In genomic region chr17:71526711-71527564, GRCm38 (mm10) we compare ENCODE assay signal across 8 mouse cellular contexts. TPM values are rescaled to one million over a fixed set of nuclear protein-coding genes. Genes with fewer than 3 reads are reported as not detected.
DNase-seq lines count a peak whose midpoint lies in the region; ATAC-seq and TF ChIP-seq lines count a peak whose summit lies in the region.

Gene Ndc80 (minus strand): TSS chr17:71526857.

- H3K4me2 ChIP-seq in forebrain, postnatal 0 days (ENCODE audit: low read depth): peak within 1 kb of the TSS; percentile 60
- peak within 1 kb of the TSS; percentile 62 for H3K4me2 ChIP-seq in lung, embryonic 15.5 days

- peak; percentile 33 to 85; a peak in 3 of 4 replicates for TF ChIP-seq POLR2A in MEL (IDR thresholded peaks at IDR 0.05; ENCODE audit: control insufficient read depth in 1 of 2, insufficient read depth in 1 of 2, low read depth in 1 of 2, low read length in 2 of 2, poor library complexity in 1 of 2)
- TF ChIP-seq POLR2A in cerebellum, adult 2 months (IDR thresholded peaks at IDR 0.05; ENCODE audit: borderline replicate concordance, insufficient read depth, low read length): peak; percentile 51; the same call in 1 of the 2 replicates

- peak in 1 of 2 experiments; percentile 40; a peak in 1 of 4 replicates for TF ChIP-seq EP300 in MEL (IDR thresholded peaks at IDR 0.05; ENCODE audit: low read depth in 1 of 2, low read length in 2 of 2)

- H3K9me3 ChIP-seq in MEL (replicated peaks; ENCODE audit: insufficient read depth, low read length): no peaks in the 10 kb centered on the region
- H3K9me3 ChIP-seq in forebrain, postnatal 0 days (ENCODE audit: low read length): no peaks in the 10 kb centered on the region
- H3K9me3 ChIP-seq in lung, embryonic 15.5 days: no peaks in the 10 kb centered on the region

- peaks cover 7 to 13% of the 10 kb centered on the region in 2 experiments; a peak in 3 of 4 replicates for H3K4me1 ChIP-seq in MEL (ENCODE audit: control insufficient read depth in 1 of 2, insufficient read depth in 2 of 2, low read length in 2 of 2)
- 0 out of 2 replicates have a peak, but pooled peaks cover 2% of the 10 kb centered on the region for H3K4me1 ChIP-seq in cerebellum, adult 2 months (ENCODE audit: control insufficient read depth, insufficient read depth, low read length)
- no peaks in the 10 kb centered on the region for H3K4me1 ChIP-seq in forebrain, postnatal 0 days (ENCODE audit: insufficient read depth)
- H3K4me1 ChIP-seq in lung, embryonic 15.5 days: peaks cover 13% of the 10 kb centered on the region

- under 1% methylated on average over 66 of the region's 66 CpGs for WGBS in cerebellum, adult 2 months
- under 1% methylated on average over 66 of the region's 66 CpGs for WGBS in forebrain, postnatal 0 days
- WGBS in lung, embryonic 15.5 days: under 1% methylated on average over 66 of the region's 66 CpGs

- H3K36me3 ChIP-seq in MEL (ENCODE audit: control insufficient read depth in 1 of 2, insufficient read depth in 2 of 2, low read length in 2 of 2): peaks cover 0 to 10% of the 10 kb centered on the region in 2 experiments; a peak in 3 of 4 replicates
- H3K36me3 ChIP-seq in forebrain, postnatal 0 days (ENCODE audit: insufficient read depth): no peaks in the 10 kb centered on the region
- peaks cover 14% of the 10 kb centered on the region for H3K36me3 ChIP-seq in lung, embryonic 15.5 days

- ATAC-seq in forebrain, postnatal 0 days: peak; percentile 98
- peak; percentile 99 for ATAC-seq in lung, embryonic 15.5 days (ENCODE audit: borderline replicate concordance, extremely low read depth, low FRiP score, low TSS enrichment)

- peak within 1 kb of the TSS; percentile 84 for H3K9ac ChIP-seq in MEL (ENCODE audit: control insufficient read depth, low read depth, low read length, poor library complexity, severe bottlenecking)
- peak within 1 kb of the TSS; percentile 77 for H3K9ac ChIP-seq in forebrain, postnatal 0 days
- peak within 1 kb of the TSS; percentile 64 for H3K9ac ChIP-seq in lung, embryonic 15.5 days

- no peaks in the 10 kb centered on the region for H3K27me3 ChIP-seq in MEL (ENCODE audit: control insufficient read depth in 1 of 2, insufficient read depth in 2 of 2, low read length in 2 of 2)
- no peaks in the 10 kb centered on the region for H3K27me3 ChIP-seq in cerebellum, adult 2 months (ENCODE audit: control insufficient read depth, insufficient read depth, low read length)
- no peaks in the 10 kb centered on the region for H3K27me3 ChIP-seq in forebrain, postnatal 0 days (ENCODE audit: insufficient read depth, low read length)
- no peaks in the 10 kb centered on the region for H3K27me3 ChIP-seq in lung, embryonic 15.5 days

- TF ChIP-seq RAD21 in MEL (IDR thresholded peaks at IDR 0.05; ENCODE audit: low read depth, low read length): no peak

- peak within 1 kb of the TSS; percentile 89 for H3K27ac ChIP-seq in MEL (ENCODE audit: control insufficient read depth, low read depth, low read length)
- H3K27ac ChIP-seq in cerebellum, adult 2 months (ENCODE audit: insufficient read depth, low read length): peak within 1 kb of the TSS; percentile 52
- H3K27ac ChIP-seq in forebrain, postnatal 0 days (ENCODE audit: low read depth, low read length): peak within 1 kb of the TSS; percentile 97
- peak within 1 kb of the TSS; percentile 93 for H3K27ac ChIP-seq in lung, embryonic 15.5 days

- no peak for TF ChIP-seq CTCF in MEL (IDR thresholded peaks at IDR 0.05 in 2 of 3, conservative IDR thresholded peaks at IDR 0.05 in 1 of 3; ENCODE audit: control insufficient read depth in 1 of 3, insufficient read depth in 1 of 3, low read depth in 2 of 3, low read length in 3 of 3, poor library complexity in 1 of 3, severe bottlenecking in 1 of 3)
- peak; percentile 16; the same call in 1 of the 2 replicates for TF ChIP-seq CTCF in cerebellum, adult 2 months (IDR thresholded peaks at IDR 0.05; ENCODE audit: borderline replicate concordance, insufficient read depth, low read depth, low read length)
- peak; percentile 58 for TF ChIP-seq CTCF in forebrain, postnatal 0 days (IDR thresholded peaks at IDR 0.05; ENCODE audit: low read depth)

- peaks cover 4% of the 10 kb centered on the region; the same call in 1 of the 2 replicates for H3K79me2 ChIP-seq in MEL (ENCODE audit: control insufficient read depth, insufficient read depth, low read length, poor library complexity)

- DNase-seq in MEL (ENCODE audit: low read depth, low spot score): peak; percentile 97
- DNase-seq in cerebellum, adult 2 months: peak; percentile 94 to 97
- DNase-seq in forebrain, postnatal 0 days: peak; percentile 97
- peak; percentile 94 for DNase-seq in heart, postnatal 4 days
- peak; percentile 89 to 92 for DNase-seq in layer of hippocampus, adult 8-10 months (ENCODE audit: low spot score in 2 of 2)
- peak; percentile 94 for DNase-seq in ovary, adult 18-20 months (ENCODE audit: low spot score)
- peak; percentile 94 for DNase-seq in thymus, postnatal 0 days (ENCODE audit: low spot score)

- peak within 1 kb of the TSS; percentile 76 to 89 for H3K4me3 ChIP-seq in MEL (ENCODE audit: control insufficient read depth in 1 of 2, insufficient read depth in 1 of 2, low read depth in 2 of 2, low read length in 2 of 2)
- peak within 1 kb of the TSS; percentile 48 for H3K4me3 ChIP-seq in cerebellum, adult 2 months (replicated peaks; ENCODE audit: insufficient read depth, low read depth, low read length)
- peak within 1 kb of the TSS; percentile 57 for H3K4me3 ChIP-seq in forebrain, postnatal 0 days (ENCODE audit: low read depth, low read length)
- peak within 1 kb of the TSS; percentile 71 for H3K4me3 ChIP-seq in lung, embryonic 15.5 days

TF ChIP-seq in MEL, 35 proteins besides CTCF, POLR2A, EP300 and RAD21 (continues in another document):
- TF ChIP-seq TBP (IDR thresholded peaks at IDR 0.05; ENCODE audit: low read depth, low read length) (0 out of 2 replicates have a peak, but pooled peaks have one; percentile 7), CHD1 (IDR thresholded peaks at IDR 0.05; ENCODE audit: low read depth, low read length) (no peak), CHD2 (IDR thresholded peaks at IDR 0.05; ENCODE audit: low read length) (no peak), ETS1 (IDR thresholded peaks at IDR 0.05; ENCODE audit: low read depth, low read length) (no peak; the same call in 1 of the 2 replicates), ZNF384 (IDR thresholded peaks at IDR 0.05; ENCODE audit: low read depth, low read length) (no peak), JUND (IDR thresholded peaks at IDR 0.05; ENCODE audit: low read depth, low read length) (no peak), E2F4 (IDR thresholded peaks at IDR 0.05; ENCODE audit: borderline replicate concordance, low read depth, low read length) (peak; percentile 67; the same call in 1 of the 2 replicates), POLR2AphosphoS2 (IDR thresholded peaks at IDR 0.05; ENCODE audit: low read length) (no peak), TAL1 (IDR thresholded peaks at IDR 0.05; ENCODE audit: low read length) (no peak), ZMIZ1 (IDR thresholded peaks at IDR 0.05; ENCODE audit: low read depth, low read length) (no peak), MAZ (IDR thresholded peaks at IDR 0.05; ENCODE audit: low read depth, low read length) (no peak), BHLHE40 (IDR thresholded peaks at IDR 0.05; ENCODE audit: borderline replicate concordance, low read depth, low read length) (no peak), USF2 (IDR thresholded peaks at IDR 0.05; ENCODE audit: borderline replicate concordance in 1 of 2, insufficient read depth in 1 of 2, low read depth in 1 of 2, low read length in 2 of 2) (no peak), MXI1 (IDR thresholded peaks at IDR 0.05; ENCODE audit: low read depth, low read length) (peak; percentile 82; the same call in 1 of the 2 replicates), NRF1 (IDR thresholded peaks at IDR 0.05; ENCODE audit: insufficient read depth, low read depth, low read length, poor library complexity, severe bottlenecking) (peak; percentile 81), POLR2AphosphoS5 (IDR thresholded peaks at IDR 0.05; ENCODE audit: borderline replicate concordance, low read depth, low read length) (no peak), GABPA (IDR thresholded peaks at IDR 0.05; ENCODE audit: low read depth, low read length) (no peak), RCOR1 (IDR thresholded peaks at IDR 0.05; ENCODE audit: low read depth, low read length) (no peak), ZC3H11A (IDR thresholded peaks at IDR 0.05; ENCODE audit: low read depth, low read length) (no peak), ZKSCAN1 (IDR thresholded peaks at IDR 0.05; ENCODE audit: low read depth, low read length) (no peak), MYC (IDR thresholded peaks at IDR 0.05; ENCODE audit: low read depth, low read length) (no peak), USF1 (IDR thresholded peaks at IDR 0.05; ENCODE audit: low read depth, low read length) (no peak), MEF2A (IDR thresholded peaks at IDR 0.05; ENCODE audit: extremely low read depth, insufficient replicate concordance, low read depth, low read length, poor library complexity, severe bottlenecking) (no peak), SIN3A (IDR thresholded peaks at IDR 0.05; ENCODE audit: low read length) (peak; percentile 97), ELF1 (IDR thresholded peaks at IDR 0.05; ENCODE audit: low read depth, low read length) (peak; percentile 92), NELFE (IDR thresholded peaks at IDR 0.05; ENCODE audit: low read depth, low read length) (peak; percentile 89), SMC3 (IDR thresholded peaks at IDR 0.05; ENCODE audit: low read depth, low read length) (no peak), MAFK (IDR thresholded peaks at IDR 0.05; ENCODE audit: borderline replicate concordance, low read depth, low read length) (no peak), MAX (IDR thresholded peaks at IDR 0.05; ENCODE audit: low read length) (peak; percentile 90), HCFC1 (IDR thresholded peaks at IDR 0.05; ENCODE audit: low read depth, low read length) (peak; percentile 90), UBTF (IDR thresholded peaks at IDR 0.05; ENCODE audit: borderline replicate concordance, insufficient read depth, low read depth, low read length) (no peak)

RNA-seq across cellular contexts. Expression of gene Ndc80, which starts in this region (rescaled TPM):
- 26.0 and 28.0 TPM in 2 replicates for total RNA-seq in MEL (2012; rRNA removed)
- polyA plus RNA-seq in MEL (2012; ENCODE audit: insufficient read depth in 1 of 2, insufficient read length in 2 of 2, low read depth in 1 of 2, low replicate concordance in 2 of 2, missing spikeins in 1 of 2): 10 to 100 TPM in 1 of 2 experiments, not detected in 1; 28.3 TPM
- polyA plus RNA-seq in cerebellum, adult 2 months (2012; rRNA removed): 0.19 TPM in 1 of 2 replicates, not detected in the other
- 3.2 and 4.0 TPM in 2 replicates for total RNA-seq in forebrain, postnatal 0 days (2014; rRNA removed)
- 4.8 and 5.7 TPM in 2 replicates for polyA plus RNA-seq in forebrain, postnatal 0 days (2015; fragmentation: Nextera tagmentation; extraction: Ambion mirVana)
- 10 to 100 TPM; 21.3 to 25.3 TPM for total RNA-seq in heart, postnatal 4 days (2021)
- total RNA-seq in layer of hippocampus, adult 8-10 months (2022): under 1 TPM; 0.37 to 0.73 (median 0.64) TPM
- 57.4 and 59.4 TPM in 2 replicates for polyA plus RNA-seq in lung, embryonic 15.5 days (2015; fragmentation: Nextera tagmentation; extraction: Ambion mirVana)
- polyA plus RNA-seq in thymus, postnatal 0 days (2015; fragmentation: Nextera tagmentation; extraction: Ambion mirVana): 56.9 and 60.6 TPM in 2 replicates

Comparison
In these comparisons a context has a peak if more than half of its experiments do, and no peak if none do; other contexts are left out.
1. Peak in every context shown above with its lines: DNase-seq, ATAC-seq, H3K4me3 ChIP-seq and H3K27ac ChIP-seq.
2. Peak in DNase-seq, H3K4me3 ChIP-seq and H3K27ac ChIP-seq in cerebellum, adult 2 months; RNA of the gene not detected or under 1 TPM.
3. Peak in DNase-seq in layer of hippocampus, adult 8-10 months; RNA of the gene not detected or under 1 TPM.
4. CTCF ChIP-seq: peak in cerebellum, adult 2 months (single experiment) and forebrain, postnatal 0 days (single experiment); none in MEL (0 of 3).